Mouse (Mus musculus): ENCODE measurements at regions not wholly inside any gene's neighbourhood (a gene's known extent, or its start where the extent isn't known, plus 50 kb on each side); places are given as distances from the start of the nearest gene placed in this dataset.

DNA sequence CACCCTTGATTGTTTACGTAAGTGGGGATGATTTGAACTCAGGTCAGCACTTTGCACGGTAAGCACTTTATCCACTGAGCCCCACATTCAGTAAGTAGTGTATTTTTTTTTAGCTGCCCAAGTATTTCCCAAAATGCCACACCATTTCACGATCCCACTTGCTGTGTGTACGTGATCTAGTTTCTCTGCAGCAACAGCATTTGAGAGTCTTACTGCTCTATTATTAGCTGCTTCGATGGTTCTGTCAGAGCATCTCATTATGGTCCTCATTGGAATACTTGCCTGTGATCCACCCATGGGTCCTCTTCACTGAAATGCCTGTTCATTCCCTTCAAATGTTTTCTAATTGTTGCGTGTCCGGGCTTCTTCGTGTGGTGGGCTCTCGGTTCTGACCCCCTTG, 120.1 kb upstream of the Ces5a start:
- Histone ChIP-seq H3K9me3 (replicated peaks; ENCODE audit: low read length) (no peaks in the 10 kb centered on the region), H3K9ac (ENCODE audit: low read depth, low read length) (no peak overlapping the region), H3K36me3 (ENCODE audit: insufficient read depth, low read length) (no peaks in the 10 kb centered on the region), H3K4me1 (replicated peaks; ENCODE audit: insufficient read depth, low read length) (no peaks in the 10 kb centered on the region), H3K27me3 (ENCODE audit: insufficient read depth, low read length) (no peaks in the 10 kb centered on the region), H3K4me3 (replicated peaks; ENCODE audit: low read depth, low read length) (no peak overlapping the region), H3K4me2 (ENCODE audit: low read length) (no peak overlapping the region), H3K27ac (no peak overlapping the region)
- no peak for TF ChIP-seq CTCF (IDR thresholded peaks at IDR 0.05; ENCODE audit: low read depth)
- DNase-seq (ENCODE audit: low spot score) (no peak), ATAC-seq (replicated peaks; ENCODE audit: low FRiP score, low read depth) (no peak)
- WGBS: 84% methylated on average over 9 of the region's 9 CpGs

DNA sequence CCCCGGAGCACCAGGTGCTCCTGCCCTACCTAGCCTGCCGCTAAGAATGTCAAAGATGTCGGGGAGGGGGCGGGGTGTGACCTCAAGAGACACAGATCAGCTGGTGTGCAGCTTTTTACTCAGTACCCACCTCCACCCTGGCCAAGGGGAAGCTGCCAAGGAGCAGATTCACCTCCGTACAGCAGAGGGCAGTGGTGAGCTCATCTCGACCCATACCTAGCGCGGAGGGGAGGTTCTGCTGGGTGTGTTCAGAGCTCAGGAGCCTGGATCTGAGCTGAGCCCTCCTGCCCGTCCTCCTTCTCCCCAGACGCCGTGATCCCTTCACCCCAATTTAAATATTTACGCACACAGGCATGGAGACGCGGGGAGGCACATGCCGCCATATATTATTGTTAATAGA, 126.1 kb upstream of the Ces5a start:
- Histone ChIP-seq H3K27ac (no peak overlapping the region), H3K4me1 (replicated peaks; ENCODE audit: insufficient read depth, low read length) (no peaks in the 10 kb centered on the region), H3K27me3 (ENCODE audit: insufficient read depth, low read length) (no peaks in the 10 kb centered on the region), H3K9ac (ENCODE audit: low read depth, low read length) (no peak overlapping the region), H3K36me3 (ENCODE audit: insufficient read depth, low read length) (no peaks in the 10 kb centered on the region), H3K4me2 (ENCODE audit: low read length) (peak overlapping the region; percentile 51), H3K9me3 (replicated peaks; ENCODE audit: low read length) (no peaks in the 10 kb centered on the region), H3K4me3 (replicated peaks; ENCODE audit: low read depth, low read length) (peak overlapping the region; percentile 13)
- ATAC-seq (replicated peaks; ENCODE audit: low FRiP score, low read depth) (peak; percentile 92), DNase-seq (ENCODE audit: low spot score) (peak; percentile 83)
- TF ChIP-seq CTCF (IDR thresholded peaks at IDR 0.05; ENCODE audit: low read depth): peak; percentile 85
- 5% methylated on average over 15 of the region's 15 CpGs for WGBS

DNA sequence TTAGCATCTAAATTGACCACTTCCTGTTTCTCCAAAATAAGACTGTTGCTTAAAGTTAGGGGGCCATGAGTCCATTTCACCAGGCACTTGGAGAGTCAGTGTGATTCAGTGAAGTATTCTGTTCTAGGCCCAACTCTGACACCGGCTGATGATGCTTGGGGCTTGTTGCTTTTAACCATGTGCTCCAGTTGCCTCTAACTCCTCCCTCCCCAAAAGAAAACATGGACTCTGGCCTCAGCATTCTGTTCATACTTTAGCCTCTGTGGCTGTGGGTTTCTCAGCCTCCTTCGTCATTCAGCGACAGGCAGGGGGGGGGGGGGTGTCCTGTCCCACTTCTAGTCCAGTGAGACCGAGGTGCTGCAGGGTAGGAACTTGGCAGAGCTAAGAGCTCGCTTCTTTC, 126.6 kb upstream of the Ces5a start:
- ATAC-seq (replicated peaks; ENCODE audit: low FRiP score, low read depth): peak; percentile 59
- H3K4me3 ChIP-seq (replicated peaks; ENCODE audit: low read depth, low read length): peak overlapping the region; percentile 13; the same call in 1 of the 2 replicates
- no peak overlapping the region for H3K27ac ChIP-seq

DNA sequence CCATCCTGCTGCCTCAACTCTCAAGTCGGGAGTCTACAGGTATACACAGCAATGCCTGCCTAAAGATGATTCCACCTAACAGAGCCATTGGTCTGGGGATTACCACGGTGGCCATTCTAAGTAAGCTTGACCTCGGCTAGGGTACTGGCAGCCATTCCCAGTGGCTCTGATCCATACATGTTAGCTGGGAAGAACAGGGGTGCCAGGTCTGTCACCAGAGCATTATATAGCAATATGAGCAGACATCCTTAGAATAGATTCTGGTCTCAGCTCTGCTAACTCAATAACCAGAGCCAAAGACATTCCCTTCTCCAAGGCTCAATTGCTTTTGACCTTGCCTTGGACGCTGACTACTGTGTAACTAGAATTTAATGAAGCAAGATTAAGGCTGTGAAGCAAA, 128.2 kb upstream of the Ces5a start:
- no peak overlapping the region for H3K9ac ChIP-seq (ENCODE audit: low read depth, low read length)
- H3K4me3 ChIP-seq (replicated peaks; ENCODE audit: low read depth, low read length): no peak overlapping the region
- no peak overlapping the region for H3K27ac ChIP-seq
- WGBS: 80% methylated on average over 4 of the region's 4 CpGs
- H3K36me3 ChIP-seq (ENCODE audit: insufficient read depth, low read length): no peaks in the 10 kb centered on the region
- no peak overlapping the region for H3K4me2 ChIP-seq (ENCODE audit: low read length)
- 0 out of 2 replicates have a peak, but pooled peaks cover 7% of the 10 kb centered on the region for H3K4me1 ChIP-seq (replicated peaks; ENCODE audit: insufficient read depth, low read length)
- H3K9me3 ChIP-seq (replicated peaks; ENCODE audit: low read length): no peaks in the 10 kb centered on the region
- no peak for TF ChIP-seq CTCF (IDR thresholded peaks at IDR 0.05; ENCODE audit: low read depth)
- DNase-seq (ENCODE audit: low spot score) (no peak), ATAC-seq (replicated peaks; ENCODE audit: low FRiP score, low read depth) (no peak)
- no peaks in the 10 kb centered on the region for H3K27me3 ChIP-seq (ENCODE audit: insufficient read depth, low read length)

More for the DNA sequence above, 126.6 kb upstream of the Ces5a start:
- DNase-seq (ENCODE audit: low spot score): peak; percentile 61
- H3K4me1 ChIP-seq (replicated peaks; ENCODE audit: insufficient read depth, low read length): no peaks in the 10 kb centered on the region
- no peak overlapping the region for H3K9ac ChIP-seq (ENCODE audit: low read depth, low read length)
- TF ChIP-seq CTCF (IDR thresholded peaks at IDR 0.05; ENCODE audit: low read depth): no peak
- H3K36me3 ChIP-seq (ENCODE audit: insufficient read depth, low read length): no peaks in the 10 kb centered on the region
- H3K4me2 ChIP-seq (ENCODE audit: low read length): peak overlapping the region; percentile 51
- 49% methylated on average over 5 of the region's 5 CpGs for WGBS
- no peaks in the 10 kb centered on the region for H3K9me3 ChIP-seq (replicated peaks; ENCODE audit: low read length)
- no peaks in the 10 kb centered on the region for H3K27me3 ChIP-seq (ENCODE audit: insufficient read depth, low read length)

DNA sequence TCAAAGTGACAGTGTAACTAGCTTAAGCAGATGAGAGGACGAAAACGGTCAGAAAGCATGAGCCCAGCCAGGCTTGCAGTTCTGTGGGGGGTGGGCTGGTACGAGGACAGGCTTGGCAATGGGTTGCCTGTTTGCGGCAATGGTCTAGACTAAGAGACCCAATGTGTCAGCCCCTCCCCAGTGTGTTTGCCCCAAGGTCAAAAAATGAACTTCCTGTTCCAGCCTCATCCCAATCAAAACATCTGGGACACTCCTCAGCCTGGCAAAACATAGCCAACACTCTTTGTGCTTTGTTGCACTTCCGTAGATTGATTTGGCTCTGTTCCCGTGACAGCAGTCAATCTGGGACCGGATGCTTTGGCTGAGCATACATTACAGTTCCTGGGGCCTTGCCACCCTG, 132.7 kb upstream of the Ces5a start:
- 0 out of 2 replicates have a peak, but pooled peaks cover 7% of the 10 kb centered on the region for H3K4me1 ChIP-seq (replicated peaks; ENCODE audit: insufficient read depth, low read length)

DNA sequence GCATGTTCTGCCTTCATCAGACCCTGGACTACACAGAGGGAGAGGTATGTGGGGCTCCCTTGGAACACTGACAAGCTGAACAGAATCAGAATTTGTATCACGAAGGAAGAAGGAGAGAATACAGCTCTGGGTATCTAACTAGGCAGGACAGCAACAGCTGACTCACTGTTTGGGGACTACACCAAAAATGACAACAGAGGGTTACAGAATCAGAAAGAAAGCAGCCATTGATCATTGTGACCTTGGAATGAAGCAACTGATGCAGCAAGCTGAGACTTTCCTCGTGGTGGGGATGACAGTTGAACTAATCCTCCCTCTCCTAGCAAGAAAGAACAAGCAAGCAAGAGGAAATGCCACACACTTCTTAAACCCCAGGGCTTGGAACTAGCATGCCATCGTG, 135.0 kb upstream of the Gnao1 start:
- Histone ChIP-seq H3K27ac (no peak overlapping the region), H3K9ac (ENCODE audit: low read depth, low read length) (no peak overlapping the region), H3K4me3 (replicated peaks; ENCODE audit: low read depth, low read length) (no peak overlapping the region), H3K36me3 (ENCODE audit: insufficient read depth, low read length) (no peaks in the 10 kb centered on the region), H3K4me2 (ENCODE audit: low read length) (no peak overlapping the region), H3K9me3 (replicated peaks; ENCODE audit: low read length) (no peaks in the 10 kb centered on the region), H3K27me3 (ENCODE audit: insufficient read depth, low read length) (no peaks in the 10 kb centered on the region), H3K4me1 (replicated peaks; ENCODE audit: insufficient read depth, low read length) (no peaks in the 10 kb centered on the region)
- TF ChIP-seq CTCF (IDR thresholded peaks at IDR 0.05; ENCODE audit: low read depth): no peak
- no peak for ATAC-seq (replicated peaks; ENCODE audit: low FRiP score, low read depth)
- no peak for DNase-seq (ENCODE audit: low spot score)
- 64% methylated on average over 3 of the region's 3 CpGs for WGBS

More for the DNA sequence above, 132.7 kb upstream of the Ces5a start:
- Histone ChIP-seq H3K9ac (ENCODE audit: low read depth, low read length) (no peak overlapping the region), H3K9me3 (replicated peaks; ENCODE audit: low read length) (no peaks in the 10 kb centered on the region), H3K4me3 (replicated peaks; ENCODE audit: low read depth, low read length) (no peak overlapping the region), H3K4me2 (ENCODE audit: low read length) (no peak overlapping the region), H3K36me3 (ENCODE audit: insufficient read depth, low read length) (no peaks in the 10 kb centered on the region), H3K27ac (no peak overlapping the region), H3K27me3 (ENCODE audit: insufficient read depth, low read length) (no peaks in the 10 kb centered on the region)
- no peak for ATAC-seq (replicated peaks; ENCODE audit: low FRiP score, low read depth)
- DNase-seq (ENCODE audit: low spot score): peak; percentile 15
- TF ChIP-seq CTCF (IDR thresholded peaks at IDR 0.05; ENCODE audit: low read depth): no peak
- whole genome bisulfite sequencing: 23% methylated on average over 7 of the region's 7 CpGs

DNA sequence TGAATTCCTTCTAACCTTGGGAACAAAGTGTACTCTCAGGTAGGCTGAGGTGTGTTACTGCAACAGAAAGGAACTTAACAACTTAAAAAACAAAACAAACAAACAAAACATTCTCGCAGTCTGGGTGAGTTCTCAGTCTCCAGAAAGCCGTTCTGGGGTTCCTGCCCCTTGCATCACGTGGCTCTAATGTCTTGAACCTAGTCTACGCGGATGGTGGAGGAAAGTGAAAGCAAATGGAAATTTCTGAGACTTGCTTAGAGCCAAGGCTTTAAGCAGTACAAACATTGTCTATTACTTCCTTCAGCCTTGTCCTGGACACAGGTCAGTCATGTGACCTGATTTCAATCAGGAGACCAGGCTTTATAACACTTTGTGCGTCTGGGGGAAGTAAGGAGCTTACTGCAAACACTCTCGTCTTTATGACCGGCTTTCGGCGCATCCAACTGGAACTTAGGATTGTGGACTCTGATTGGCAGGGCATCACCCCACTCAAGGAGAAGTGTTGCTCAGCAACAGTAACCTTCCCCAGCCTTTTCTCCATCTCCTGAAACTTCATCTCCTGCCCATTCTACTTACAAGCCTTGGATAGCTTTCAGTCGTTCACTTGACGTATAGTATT, 125.9 kb upstream of the Gnao1 start:
- H3K4me1 ChIP-seq (replicated peaks; ENCODE audit: insufficient read depth, low read length): no peaks in the 10 kb centered on the region
- DNase-seq (ENCODE audit: low spot score) (no peak), ATAC-seq (replicated peaks; ENCODE audit: low FRiP score, low read depth) (no peak)
- H3K4me2 ChIP-seq (ENCODE audit: low read length): no peak overlapping the region
- WGBS: 81% methylated on average over 12 of the region's 12 CpGs
- H3K27ac ChIP-seq: no peak overlapping the region
- no peaks in the 10 kb centered on the region for H3K27me3 ChIP-seq (ENCODE audit: insufficient read depth, low read length)
- TF ChIP-seq CTCF (IDR thresholded peaks at IDR 0.05; ENCODE audit: low read depth): no peak
- no peaks in the 10 kb centered on the region for H3K36me3 ChIP-seq (ENCODE audit: insufficient read depth, low read length)
- H3K4me3 ChIP-seq (replicated peaks; ENCODE audit: low read depth, low read length): no peak overlapping the region
- H3K9me3 ChIP-seq (replicated peaks; ENCODE audit: low read length): no peaks in the 10 kb centered on the region
- H3K9ac ChIP-seq (ENCODE audit: low read depth, low read length): no peak overlapping the region
